ENCODE assay signal across 8 mouse cellular contexts in the genomic region with DNA sequence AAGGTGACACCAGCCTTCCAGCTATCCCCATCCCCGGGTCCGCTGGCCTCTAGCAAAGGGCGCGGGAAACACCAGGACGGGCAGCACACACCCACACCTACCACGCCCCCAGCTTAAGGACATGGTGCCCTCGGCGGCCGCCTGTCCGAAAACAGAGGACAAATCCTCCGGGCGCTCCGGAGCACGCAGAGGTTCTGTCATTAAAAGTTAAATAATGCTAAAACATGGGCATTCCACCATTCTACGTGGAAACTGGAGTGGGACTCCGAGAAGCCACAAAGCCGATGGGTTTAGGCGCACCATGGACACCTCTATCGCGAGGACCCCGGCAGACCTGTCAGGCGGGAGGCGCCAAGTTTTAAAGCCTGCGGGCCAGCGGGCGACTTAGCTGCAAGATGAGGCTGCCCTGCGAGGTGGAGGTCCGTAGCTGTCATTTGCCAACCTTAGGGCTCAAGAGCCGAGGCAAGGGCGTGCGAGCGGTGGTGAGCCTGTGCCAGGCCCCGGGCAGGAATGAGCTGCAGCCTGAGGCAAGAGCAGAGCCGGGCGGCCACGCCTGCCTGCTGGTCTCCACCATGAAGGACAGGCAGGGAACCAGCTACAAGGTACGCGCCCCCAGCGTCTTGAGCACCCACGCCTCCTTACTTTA. TPM values are rescaled to one million over a fixed set of nuclear protein-coding genes. Genes with fewer than 3 reads are reported as not detected.
DNase-seq lines count a peak whose midpoint lies in the region.

A gene (plus strand): TSS at position 354 of the 646 bp plus-strand sequence.

- peak; percentile 88 to 98 for DNase-seq in adrenal gland, adult (ENCODE audit: inconsistent age in 2 of 2, low spot score in 1 of 2)
- DNase-seq in embryo, embryonic 10 days (ENCODE audit: low spot score), result peak; percentile 91
- peak; percentile 83 for DNase-seq in gastrocnemius, postnatal 10 days
- DNase-seq in induced T-regulatory cell, adult 2 months (ENCODE audit: low read depth), result peak; percentile 93
- DNase-seq in left cerebral cortex, adult 9 months (ENCODE audit: low spot score in 2 of 2), result peak; percentile 58 to 91
- peak; percentile 85 to 92 for DNase-seq in right cerebral cortex, adult 2 months (ENCODE audit: low spot score in 2 of 2)
- DNase-seq in urinary bladder, postnatal 10 days (ENCODE audit: low spot score), result peak; percentile 47

- peaks cover 13% of the 10 kb centered on the region for H3K36me3 ChIP-seq in megakaryocyte, embryonic 14.5 days (replicated peaks; ENCODE audit: low read length)

- no peaks in the 10 kb centered on the region for H3K9me3 ChIP-seq in megakaryocyte, embryonic 14.5 days

- peaks cover 51% of the 10 kb centered on the region for H3K4me1 ChIP-seq in megakaryocyte, embryonic 14.5 days

- no peaks in the 10 kb centered on the region for H3K27me3 ChIP-seq in megakaryocyte, embryonic 14.5 days (replicated peaks)

- peak within 1 kb of the TSS; percentile 99 for H3K4me3 ChIP-seq in megakaryocyte, embryonic 14.5 days (replicated peaks)

RNA-seq across cellular contexts. Expression of the gene that starts here (rescaled TPM):
- total RNA-seq in gastrocnemius, postnatal 10 days (2021), result 1 to 10 TPM in 1 of 2 experiments, under 1 TPM in 1; 0.56 to 1.3 TPM
- polyA plus RNA-seq in megakaryocyte, embryonic 14.5 days (2012; ENCODE audit: insufficient read depth, low replicate concordance), result 14.7 TPM in 1 of 2 replicates, not detected in the other

Comparison
In these comparisons a context has a peak if more than half of its experiments do, and no peak if none do; other contexts are left out.
1. Peak in every context shown above with its lines: DNase-seq and H3K4me3 ChIP-seq.